ENCODE assay signal across 13 mouse cellular contexts in genomic region chr2:74660421-74661375, GRCm38 (mm10). TPM values are rescaled to one million over a fixed set of nuclear protein-coding genes. Genes with fewer than 3 reads are reported as not detected.
DNase-seq lines count a peak whose midpoint lies in the region; ATAC-seq lines count a peak whose summit lies in the region.
"Had no signal": no experiment of that assay in that cellular context is flagged by ENCODE, and none has a peak within 500 bp of the region (broad histone marks: within the 10 kb centered on the region; RNA-seq: fewer than 3 reads in every experiment).

No protein-coding gene starts in this region.

- H3K36me3 ChIP-seq in forebrain, embryonic 11.5 days (ENCODE audit: control insufficient read depth, insufficient read depth, low read length): no peaks in the 10 kb centered on the region
- H3K36me3 ChIP-seq in forebrain, embryonic 15.5 days: no peaks in the 10 kb centered on the region
- no peaks in the 10 kb centered on the region for H3K36me3 ChIP-seq in lung, embryonic 16.5 days (ENCODE audit: control insufficient read depth, insufficient read depth, low read length)
- H3K36me3 ChIP-seq in limb, embryonic 10.5 days: no peaks in the 10 kb centered on the region
- no peaks in the 10 kb centered on the region for H3K36me3 ChIP-seq in neural tube, embryonic 12.5 days

- H3K27me3 ChIP-seq in forebrain, embryonic 11.5 days (ENCODE audit: control insufficient read depth, insufficient read depth, low read length): peaks cover 90% of the 10 kb centered on the region
- peaks cover 81% of the 10 kb centered on the region for H3K27me3 ChIP-seq in forebrain, embryonic 15.5 days
- peaks cover 88% of the 10 kb centered on the region for H3K27me3 ChIP-seq in lung, embryonic 16.5 days (ENCODE audit: control insufficient read depth, insufficient read depth, low read depth, low read length)
- peaks cover 100% of the 10 kb centered on the region for H3K27me3 ChIP-seq in limb, embryonic 10.5 days (ENCODE audit: low read depth, poor library complexity, severe bottlenecking)
- peaks cover 95% of the 10 kb centered on the region for H3K27me3 ChIP-seq in neural tube, embryonic 12.5 days (replicated peaks)

- no peak overlapping the region for H3K4me2 ChIP-seq in forebrain, embryonic 11.5 days (ENCODE audit: low read depth, low read length, severe bottlenecking)
- no peak overlapping the region for H3K4me2 ChIP-seq in forebrain, embryonic 15.5 days (replicated peaks)
- no peak overlapping the region for H3K4me2 ChIP-seq in lung, embryonic 16.5 days (ENCODE audit: low read depth, low read length)
- peak overlapping the region; percentile 28 for H3K4me2 ChIP-seq in neural tube, embryonic 12.5 days (replicated peaks)

- H3K4me3 ChIP-seq in forebrain, embryonic 11.5 days (ENCODE audit: low read depth, low read length): no peak overlapping the region
- no peak overlapping the region for H3K4me3 ChIP-seq in forebrain, embryonic 15.5 days
- H3K4me3 ChIP-seq in lung, embryonic 16.5 days (ENCODE audit: low read length): no peak overlapping the region
- H3K4me3 ChIP-seq in limb, embryonic 10.5 days: peak overlapping the region; percentile 48
- H3K4me3 ChIP-seq in neural tube, embryonic 12.5 days: peak overlapping the region; percentile 16; the same call in 1 of the 2 replicates

- peak; percentile 59 for DNase-seq in forebrain, embryonic 11.5 days (ENCODE audit: low spot score)
- no peak for DNase-seq in lung, postnatal 25 days (ENCODE audit: low spot score)
- DNase-seq in limb, embryonic 10.5 days (ENCODE audit: low spot score): peak; percentile 59
- no peak for DNase-seq in spleen, adult 12 weeks (ENCODE audit: low spot score)
- DNase-seq: adrenal gland, postnatal 25 days; cerebellum, adult 8-10 months had no signal

- WGBS in forebrain, embryonic 11.5 days: 3% methylated on average over 30 of the region's 30 CpGs
- 3% methylated on average over 30 of the region's 30 CpGs for WGBS in forebrain, embryonic 15.5 days
- 3% methylated on average over 30 of the region's 30 CpGs for WGBS in lung, embryonic 16.5 days
- WGBS in limb, embryonic 10.5 days: 1% methylated on average over 30 of the region's 30 CpGs
- 2% methylated on average over 30 of the region's 30 CpGs for WGBS in neural tube, embryonic 12.5 days

- 0 out of 2 replicates have a peak, but pooled peaks have one; percentile 7 for ATAC-seq in forebrain, embryonic 11.5 days (replicated peaks; ENCODE audit: low FRiP score)
- no peak for ATAC-seq in forebrain, embryonic 15.5 days (replicated peaks)
- ATAC-seq in lung, embryonic 16.5 days (ENCODE audit: low read depth): peak; percentile 23; the same call in 1 of the 2 replicates
- ATAC-seq in neural tube, embryonic 12.5 days (ENCODE audit: low FRiP score, low read depth): no peak
- ATAC-seq in cerebellum, adult (ENCODE audit: insufficient number of reproducible peaks, low FRiP score, low TSS enrichment): no peak

- no peak overlapping the region for H3K9ac ChIP-seq in forebrain, embryonic 11.5 days (ENCODE audit: low read length)
- no peak overlapping the region for H3K9ac ChIP-seq in forebrain, embryonic 15.5 days (replicated peaks)
- no peak overlapping the region for H3K9ac ChIP-seq in lung, embryonic 16.5 days (ENCODE audit: low read length)
- no peak overlapping the region for H3K9ac ChIP-seq in neural tube, embryonic 12.5 days

- H3K4me1 ChIP-seq in forebrain, embryonic 11.5 days (replicated peaks; ENCODE audit: control insufficient read depth, insufficient read depth, low read length): peaks cover 6% of the 10 kb centered on the region; the same call in 1 of the 2 replicates
- peaks cover 15% of the 10 kb centered on the region for H3K4me1 ChIP-seq in forebrain, embryonic 15.5 days
- H3K4me1 ChIP-seq in lung, embryonic 16.5 days (replicated peaks; ENCODE audit: control insufficient read depth, insufficient read depth, low read length): peaks cover 3% of the 10 kb centered on the region
- peaks cover 44% of the 10 kb centered on the region for H3K4me1 ChIP-seq in limb, embryonic 10.5 days
- H3K4me1 ChIP-seq in neural tube, embryonic 12.5 days: peaks cover 19% of the 10 kb centered on the region

- no peaks in the 10 kb centered on the region for H3K9me3 ChIP-seq in forebrain, embryonic 11.5 days (ENCODE audit: control insufficient read depth, low read length)
- H3K9me3 ChIP-seq in forebrain, embryonic 15.5 days: no peaks in the 10 kb centered on the region
- H3K9me3 ChIP-seq in lung, embryonic 16.5 days (ENCODE audit: control insufficient read depth, low read length): no peaks in the 10 kb centered on the region
- H3K9me3 ChIP-seq in limb, embryonic 10.5 days (replicated peaks): no peaks in the 10 kb centered on the region
- no peaks in the 10 kb centered on the region for H3K9me3 ChIP-seq in neural tube, embryonic 12.5 days

- H3K27ac ChIP-seq in forebrain, embryonic 11.5 days (ENCODE audit: low read depth, low read length): no peak overlapping the region
- H3K27ac ChIP-seq in forebrain, embryonic 15.5 days (replicated peaks): no peak overlapping the region
- H3K27ac ChIP-seq in lung, embryonic 16.5 days (ENCODE audit: low read length): no peak overlapping the region
- H3K27ac ChIP-seq in limb, embryonic 10.5 days: peak overlapping the region; percentile 56; the same call in 1 of the 2 replicates
- no peak overlapping the region for H3K27ac ChIP-seq in neural tube, embryonic 12.5 days
- H3K27ac ChIP-seq: macrophage had no signal

RNA-seq across cellular contexts. Expression of gene Evx2, which starts 1.3 kb away (rescaled TPM):
- not detected in 2 replicates for polyA plus RNA-seq in forebrain, embryonic 11.5 days (2014; fragmentation: Nextera tagmentation; extraction: Ambion mirVana)
- not detected in 2 replicates for polyA plus RNA-seq in forebrain, embryonic 15.5 days (2015; fragmentation: Nextera tagmentation; extraction: Ambion mirVana)
- polyA plus RNA-seq in lung, embryonic 16.5 days (2015; fragmentation: Nextera tagmentation; extraction: Ambion mirVana): not detected in 2 replicates
- 0.84 TPM in 1 of 2 replicates, not detected in the other for polyA plus RNA-seq in limb, embryonic 10.5 days (2016; fragmentation: Nextera tagmentation; extraction: Ambion mirVana)
- polyA plus RNA-seq in neural tube, embryonic 12.5 days (2016; fragmentation: Nextera tagmentation; extraction: Ambion mirVana): 1.1 and 1.2 TPM in 2 replicates
- polyA plus RNA-seq: frontal cortex, adult 2 months; macrophage; stomach, embryonic 14.5 days had no signal

RNA-seq across cellular contexts. Expression of gene Hoxd13, which starts 7.4 kb away (rescaled TPM):
- polyA plus RNA-seq in forebrain, embryonic 11.5 days (2014; fragmentation: Nextera tagmentation; extraction: Ambion mirVana): not detected in 2 replicates
- not detected in 2 replicates for polyA plus RNA-seq in forebrain, embryonic 15.5 days (2015; fragmentation: Nextera tagmentation; extraction: Ambion mirVana)
- not detected in 2 replicates for polyA plus RNA-seq in lung, embryonic 16.5 days (2015; fragmentation: Nextera tagmentation; extraction: Ambion mirVana)
- 9.3 and 17.8 TPM in 2 replicates for polyA plus RNA-seq in limb, embryonic 10.5 days (2016; fragmentation: Nextera tagmentation; extraction: Ambion mirVana)
- 0.57 and 2.5 TPM in 2 replicates for polyA plus RNA-seq in neural tube, embryonic 12.5 days (2016; fragmentation: Nextera tagmentation; extraction: Ambion mirVana)
- polyA plus RNA-seq: frontal cortex, adult 2 months; macrophage; stomach, embryonic 14.5 days had no signal

RNA-seq across cellular contexts. Expression of gene Hoxd12, which starts 14.1 kb away (rescaled TPM):
- not detected in 2 replicates for polyA plus RNA-seq in forebrain, embryonic 11.5 days (2014; fragmentation: Nextera tagmentation; extraction: Ambion mirVana)
- not detected in 2 replicates for polyA plus RNA-seq in forebrain, embryonic 15.5 days (2015; fragmentation: Nextera tagmentation; extraction: Ambion mirVana)
- not detected in 2 replicates for polyA plus RNA-seq in lung, embryonic 16.5 days (2015; fragmentation: Nextera tagmentation; extraction: Ambion mirVana)
- polyA plus RNA-seq in limb, embryonic 10.5 days (2016; fragmentation: Nextera tagmentation; extraction: Ambion mirVana): 26.0 and 44.8 TPM in 2 replicates
- 4.1 and 8.0 TPM in 2 replicates for polyA plus RNA-seq in neural tube, embryonic 12.5 days (2016; fragmentation: Nextera tagmentation; extraction: Ambion mirVana)
- polyA plus RNA-seq: frontal cortex, adult 2 months; macrophage; stomach, embryonic 14.5 days had no signal

RNA-seq across cellular contexts. Expression of gene Hoxd11, which starts 18.7 kb away (rescaled TPM):
- not detected in 2 replicates for polyA plus RNA-seq in forebrain, embryonic 11.5 days (2014; fragmentation: Nextera tagmentation; extraction: Ambion mirVana)
- polyA plus RNA-seq in forebrain, embryonic 15.5 days (2015; fragmentation: Nextera tagmentation; extraction: Ambion mirVana): not detected in 2 replicates
- not detected in 2 replicates for polyA plus RNA-seq in lung, embryonic 16.5 days (2015; fragmentation: Nextera tagmentation; extraction: Ambion mirVana)
- 31.0 and 34.6 TPM in 2 replicates for polyA plus RNA-seq in limb, embryonic 10.5 days (2016; fragmentation: Nextera tagmentation; extraction: Ambion mirVana)
- polyA plus RNA-seq in neural tube, embryonic 12.5 days (2016; fragmentation: Nextera tagmentation; extraction: Ambion mirVana): 19.1 and 25.2 TPM in 2 replicates
- polyA plus RNA-seq: frontal cortex, adult 2 months; macrophage; stomach, embryonic 14.5 days had no signal

RNA-seq across cellular contexts. Expression of gene Hoxd10, which starts 31.0 kb away (rescaled TPM):
- polyA plus RNA-seq in forebrain, embryonic 11.5 days (2014; fragmentation: Nextera tagmentation; extraction: Ambion mirVana): not detected in 2 replicates
- polyA plus RNA-seq in forebrain, embryonic 15.5 days (2015; fragmentation: Nextera tagmentation; extraction: Ambion mirVana): not detected in 2 replicates
- polyA plus RNA-seq in lung, embryonic 16.5 days (2015; fragmentation: Nextera tagmentation; extraction: Ambion mirVana): 0.19 TPM in 1 of 2 replicates, not detected in the other
- 51.1 and 68.0 TPM in 2 replicates for polyA plus RNA-seq in limb, embryonic 10.5 days (2016; fragmentation: Nextera tagmentation; extraction: Ambion mirVana)
- 48.9 and 49.0 TPM in 2 replicates for polyA plus RNA-seq in neural tube, embryonic 12.5 days (2016; fragmentation: Nextera tagmentation; extraction: Ambion mirVana)
- polyA plus RNA-seq: frontal cortex, adult 2 months; macrophage; stomach, embryonic 14.5 days had no signal

Comparison
In these comparisons a context has a peak if more than half of its experiments do, and no peak if none do; other contexts are left out.
1. ATAC-seq: peak in forebrain, embryonic 11.5 days (single experiment) and lung, embryonic 16.5 days (single experiment); none in forebrain, embryonic 15.5 days (single experiment), neural tube, embryonic 12.5 days (single experiment) and cerebellum, adult (single experiment).
2. DNase-seq: peak in forebrain, embryonic 11.5 days (single experiment) and limb, embryonic 10.5 days (single experiment); none in lung, postnatal 25 days (single experiment) and spleen, adult 12 weeks (single experiment).
3. H3K4me3 ChIP-seq: peak in limb, embryonic 10.5 days (single experiment) and neural tube, embryonic 12.5 days (single experiment); none in forebrain, embryonic 11.5 days (single experiment), forebrain, embryonic 15.5 days (single experiment) and lung, embryonic 16.5 days (single experiment).